Mouse (Mus musculus) neural tube, embryonic 10.5 days (tissue): ENCODE measurements around the gene Gm10447.
"Not testable (repeated sequence)": the region's sequence is repeated elsewhere in the genome, so short reads cannot be mapped to it uniquely, and the experiment has no call there.

Experiments used
- DNase-seq: peaks from one replicate; pipeline ENCODE4 v3.0.0-alpha.2; 2017; ENCODE audit warnings: low spot score; ENCODE audit errors: extremely low spot score

Gm10447 gene

DNA sequence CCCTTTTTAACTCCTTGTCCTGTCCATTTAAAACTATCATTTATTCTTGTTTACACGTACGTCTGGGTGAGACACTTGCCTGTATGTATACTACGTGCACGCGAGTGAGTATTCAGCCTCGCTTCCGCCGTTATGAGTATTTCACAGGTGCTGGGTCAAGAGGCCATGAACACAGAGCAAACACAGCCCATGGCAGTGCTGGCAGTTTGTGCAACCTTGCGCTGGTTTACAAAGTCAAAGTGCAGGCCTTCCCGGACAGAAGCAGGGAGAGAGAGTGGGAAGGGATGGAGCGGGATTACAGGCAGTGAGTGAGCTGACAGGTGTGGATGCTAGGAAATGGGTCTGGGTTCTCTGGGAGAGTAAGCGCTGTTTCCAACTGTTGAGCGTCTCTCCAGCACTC is 10.7 kb downstream of the Gm10447 start:
- DNase-seq = no peak

DNA sequence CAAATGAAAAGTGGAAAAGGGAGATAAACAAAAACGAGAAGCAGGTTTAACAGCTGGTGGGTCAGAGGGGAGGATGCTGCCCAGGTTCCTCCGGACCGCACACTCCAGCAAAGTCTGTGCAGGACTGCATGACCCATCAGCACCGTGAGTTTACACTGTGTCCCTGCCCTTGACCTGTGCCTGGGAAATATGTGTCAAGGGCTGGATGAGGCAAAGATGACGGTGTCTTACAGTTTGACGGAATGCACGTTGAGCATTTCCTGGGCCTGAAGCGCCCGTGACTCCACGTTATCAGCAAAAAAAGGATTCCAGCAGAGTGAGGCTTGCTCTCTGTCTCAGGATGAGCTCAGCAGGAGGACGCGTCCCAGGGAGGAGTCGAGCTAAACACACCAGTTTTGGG is 11.3 kb downstream of the Gm10447 start:
- DNase-seq = no peak

DNA sequence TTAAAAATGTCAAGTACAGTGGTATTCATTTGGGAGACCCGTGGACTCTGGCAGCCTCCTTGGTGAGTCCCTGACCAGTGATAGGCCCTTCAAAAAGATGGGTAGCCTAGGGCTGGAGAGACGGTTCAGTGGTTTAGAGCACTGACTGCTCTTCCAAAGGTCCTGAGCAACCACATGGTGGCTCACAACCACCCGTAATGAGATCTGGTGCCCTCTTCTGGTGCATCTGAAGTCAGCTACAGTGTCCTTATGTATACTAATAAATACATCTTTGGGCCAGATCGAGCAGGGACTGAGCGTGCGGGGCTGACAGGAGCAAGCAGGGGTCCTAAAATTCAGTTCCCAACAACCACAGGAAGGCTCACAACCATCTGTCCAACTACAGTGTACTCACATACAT is 13.0 kb downstream of the Gm10447 start:
- no peak for DNase-seq

DNA sequence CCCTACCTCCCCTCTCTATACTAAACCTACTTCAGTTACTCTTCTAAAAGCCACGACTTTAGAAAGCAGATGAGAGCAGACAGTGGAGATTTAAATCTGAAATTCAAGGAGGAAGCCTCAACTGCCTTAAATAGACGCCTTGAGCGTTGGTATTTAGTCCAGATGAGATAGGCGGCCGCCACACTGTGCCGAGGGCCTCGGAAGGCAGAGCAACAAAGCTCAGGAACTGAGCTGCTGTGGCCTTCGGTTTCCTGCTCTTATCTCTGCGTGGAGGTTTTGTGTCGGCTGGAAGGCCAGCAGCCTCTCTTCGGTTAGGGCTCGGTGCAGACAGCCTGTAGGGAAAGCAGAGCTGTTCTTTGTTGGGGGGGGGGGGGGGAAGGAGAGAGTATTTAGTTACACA is 15.0 kb downstream of the Gm10447 start:
- no peak for DNase-seq

DNA sequence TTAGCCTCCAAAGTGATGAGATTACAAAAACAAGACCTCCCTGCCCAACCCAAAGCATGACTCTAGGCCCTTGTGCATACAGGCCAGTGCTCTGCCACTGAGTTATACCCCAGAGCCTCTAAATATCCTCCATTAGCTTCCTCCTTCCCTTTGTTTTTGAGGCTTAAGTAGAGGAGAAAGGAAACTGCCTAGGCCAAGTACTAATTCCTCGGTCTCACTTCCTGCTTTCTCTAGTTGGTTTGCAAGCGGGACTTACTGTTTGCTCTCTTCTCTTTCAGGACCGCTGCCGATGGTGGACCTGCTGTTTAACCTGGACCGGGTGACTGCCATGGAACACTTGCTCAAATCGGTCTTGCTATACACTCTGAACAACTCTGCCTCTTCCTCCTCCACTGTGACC is 20.6 kb downstream of the Gm10447 start:
- DNase-seq = no peak

DNA sequence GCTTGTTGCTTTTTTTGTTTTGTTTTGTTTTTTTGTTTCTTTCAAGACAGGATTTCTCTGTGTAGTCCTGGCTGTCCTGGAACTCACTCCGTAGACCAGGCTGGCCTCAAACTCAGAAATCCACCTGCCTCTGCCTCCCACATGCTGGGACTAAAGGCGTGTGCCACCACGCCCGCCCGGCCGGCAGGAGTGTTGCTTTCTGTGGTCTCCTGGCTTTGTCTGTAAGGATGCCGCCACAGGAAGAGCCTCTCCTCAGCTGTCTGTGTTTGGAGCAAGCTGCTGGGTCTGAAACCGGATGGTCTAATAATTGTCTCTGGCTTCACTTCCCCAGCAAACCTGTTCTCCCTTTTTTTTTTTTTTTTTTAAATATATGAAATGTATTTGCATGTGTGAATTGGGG is 21.4 kb downstream of the Gm10447 start:
- no peak for DNase-seq

DNA sequence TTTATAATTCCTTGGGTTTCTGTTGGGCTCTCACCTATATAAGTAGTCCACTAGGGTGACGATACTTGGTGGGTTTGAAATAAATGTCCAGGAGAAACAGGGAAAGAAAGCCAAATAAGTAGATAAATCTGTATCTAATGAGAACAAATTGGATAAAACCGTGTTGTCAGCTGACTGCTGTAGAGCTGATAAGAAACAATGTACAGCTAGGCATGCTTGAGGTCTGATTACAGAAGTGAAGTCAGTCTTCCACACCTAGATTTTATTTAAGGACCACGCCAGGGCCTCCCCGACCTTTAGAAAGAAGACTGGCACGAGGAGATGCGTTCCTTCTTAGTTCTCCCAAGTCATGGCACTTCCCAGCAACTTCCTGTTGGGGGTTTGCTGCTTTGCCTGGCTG is 23.9 kb downstream of the Gm10447 start:
- DNase-seq = no peak

DNA sequence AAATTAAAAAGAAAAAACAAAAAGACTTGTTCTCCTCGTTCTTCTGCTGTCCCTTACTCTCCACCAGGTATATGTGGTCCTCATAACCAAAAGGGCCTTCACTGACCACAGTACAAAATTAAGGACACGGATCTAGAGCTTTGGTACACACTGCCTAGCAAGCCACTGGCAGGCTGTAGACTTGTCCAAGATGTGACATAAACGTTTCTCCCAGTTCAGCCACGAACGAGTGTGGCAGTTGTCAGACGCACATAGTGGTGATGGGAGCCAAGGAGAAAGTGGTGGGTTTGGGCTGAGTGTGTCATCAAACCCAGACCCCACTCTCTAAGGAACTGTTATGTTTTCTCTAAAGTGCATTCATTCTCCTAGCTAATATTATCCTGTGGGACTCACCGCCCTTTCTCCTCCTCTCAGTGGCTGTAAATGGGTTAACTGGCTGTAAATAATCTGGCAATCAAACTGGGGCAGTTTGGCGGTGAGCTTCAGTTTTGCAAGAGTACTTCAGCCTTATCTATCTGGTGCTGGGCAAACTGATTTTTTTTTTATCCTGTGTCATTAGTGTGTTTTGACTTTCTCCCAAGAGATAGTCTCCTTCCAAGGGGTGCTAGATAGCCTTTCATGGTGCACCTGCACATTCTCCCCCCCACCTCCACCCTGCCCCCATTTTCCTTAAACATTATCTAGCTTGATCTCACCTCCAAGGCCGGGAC is 25.4 kb downstream of the Gm10447 start:
- DNase-seq = no peak

DNA sequence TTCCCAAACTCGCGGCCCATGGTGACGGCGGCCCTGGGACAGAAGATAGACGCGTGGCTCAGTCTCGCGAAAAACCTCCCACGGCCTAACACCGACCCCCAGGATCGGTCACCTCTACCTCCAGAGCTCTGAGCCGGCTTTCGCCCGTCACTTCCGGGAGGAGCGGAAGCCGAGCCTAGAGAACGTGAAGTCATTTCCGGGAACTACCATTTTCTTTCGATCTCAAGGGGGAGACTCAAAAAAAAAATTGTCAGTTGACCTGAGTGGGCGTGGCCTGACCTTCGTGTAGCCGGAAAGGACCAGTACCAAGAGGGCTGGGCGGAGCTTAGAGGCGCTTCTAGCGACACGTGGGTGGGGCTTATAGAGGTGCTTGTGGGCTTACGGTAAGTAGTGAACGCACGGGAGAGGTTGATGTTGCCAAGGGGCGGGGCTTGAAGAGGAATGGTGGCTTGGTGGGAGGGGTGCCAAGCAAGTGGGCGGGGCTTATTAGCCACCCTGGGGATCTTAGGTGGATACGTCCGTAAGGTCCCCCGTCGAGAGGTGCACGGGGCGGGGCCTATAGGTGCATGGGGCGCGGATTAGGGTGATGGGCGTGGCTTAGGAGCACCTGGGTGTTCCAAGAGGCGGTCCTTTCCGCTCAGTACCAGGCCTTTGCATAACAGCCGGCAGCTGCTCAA is 26.1 kb downstream of the Gm10447 start, which contains the start of the genes Uqcrq and Gdf9:
Gene Uqcrq (minus strand): TSS at position 162 of the 677 bp plus-strand sequence.
Gene Gdf9 (plus strand): TSS at position 354 of the 677 bp plus-strand sequence.
- peak; percentile 91 for DNase-seq

DNA sequence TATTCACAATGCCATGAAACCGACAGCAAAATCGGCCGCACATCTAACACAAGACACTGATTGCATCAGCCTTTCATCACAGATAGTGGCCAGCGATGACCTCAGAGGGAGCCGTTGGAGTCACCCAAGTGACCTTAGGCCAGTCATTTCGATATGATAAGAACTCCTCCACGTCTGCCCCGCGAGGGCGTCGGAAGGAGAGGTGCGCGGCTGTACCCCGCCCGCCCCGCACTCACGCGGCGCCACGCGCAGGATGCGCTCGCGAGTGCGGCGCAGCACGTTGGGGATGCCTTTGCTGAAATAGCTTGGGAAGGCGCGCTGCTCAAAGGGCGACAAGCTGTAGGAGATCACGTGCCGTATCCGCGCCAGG is 26.6 kb downstream of the Gm10447 start:
- no peak for DNase-seq

DNA sequence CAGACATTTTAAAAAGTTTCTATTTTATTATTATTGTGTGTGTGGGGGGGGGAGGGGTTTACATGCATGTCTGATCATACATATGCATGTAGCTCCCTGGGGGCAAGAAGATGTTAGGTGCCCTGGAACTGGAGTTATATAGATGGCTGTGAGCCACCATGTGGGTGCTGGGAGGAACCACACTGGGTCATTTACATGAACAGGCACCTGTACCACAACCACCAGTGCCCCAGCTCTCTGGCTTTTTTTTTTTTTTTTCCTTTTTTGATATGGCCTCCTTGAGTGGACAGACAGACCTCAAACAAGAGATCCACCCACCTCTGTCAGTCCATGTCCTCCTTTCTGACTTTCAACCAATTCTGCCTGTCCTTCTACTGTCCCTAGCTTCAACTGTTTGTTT is 27.7 kb downstream of the Gm10447 start:
- no peak for DNase-seq

DNA sequence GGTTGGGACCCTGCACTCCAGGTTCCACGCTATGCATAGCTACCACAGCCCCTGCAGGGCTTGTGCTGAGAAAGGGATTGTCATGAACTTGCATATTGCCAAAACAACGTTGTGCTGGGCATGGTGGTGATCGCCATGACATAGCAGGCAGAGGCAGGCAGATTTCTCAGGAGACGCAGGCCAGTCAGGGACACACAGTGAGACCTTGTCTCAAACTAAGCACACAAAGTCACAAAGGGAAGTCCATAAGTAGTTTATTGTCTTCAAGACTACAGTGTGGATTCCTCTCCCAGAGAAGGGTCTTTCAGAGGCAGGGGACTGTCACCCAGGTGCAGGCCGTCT is 28.2 kb downstream of the Gm10447 start:
- DNase-seq = no peak

DNA sequence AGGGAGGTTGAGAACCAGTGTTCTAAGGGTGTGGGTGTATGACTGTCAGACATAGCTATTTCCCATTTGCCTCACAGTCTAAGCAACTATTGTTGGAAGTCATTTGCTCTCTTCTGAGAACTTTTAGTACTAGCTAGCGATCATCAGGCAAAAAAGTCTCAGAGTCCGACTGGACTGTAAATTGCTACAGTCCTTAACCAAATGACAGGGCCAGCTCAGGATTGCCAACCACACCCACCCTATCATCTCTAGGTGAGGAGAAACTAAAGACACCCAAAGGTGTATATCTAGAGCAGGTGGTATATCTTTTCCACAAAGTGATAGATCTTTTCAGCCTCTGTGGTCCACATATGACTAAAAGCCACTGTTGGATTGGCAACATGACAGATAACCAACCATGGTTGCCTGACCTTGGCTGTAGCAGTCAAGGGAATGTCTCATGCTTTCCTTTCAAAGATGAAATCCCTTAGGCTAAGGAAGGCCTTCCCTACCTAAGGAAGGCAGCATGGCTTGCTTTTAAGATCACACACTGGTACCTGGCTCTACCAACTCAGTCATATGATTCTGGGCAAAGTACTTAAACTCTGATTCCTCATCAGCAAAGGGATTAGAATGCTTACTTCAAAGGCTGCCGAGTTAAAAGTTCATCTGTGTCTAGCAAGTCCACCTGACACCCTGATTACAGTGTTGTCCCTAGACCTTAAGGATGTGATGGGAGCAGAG is 28.8 kb downstream of the Gm10447 start:
- no peak for DNase-seq

DNA sequence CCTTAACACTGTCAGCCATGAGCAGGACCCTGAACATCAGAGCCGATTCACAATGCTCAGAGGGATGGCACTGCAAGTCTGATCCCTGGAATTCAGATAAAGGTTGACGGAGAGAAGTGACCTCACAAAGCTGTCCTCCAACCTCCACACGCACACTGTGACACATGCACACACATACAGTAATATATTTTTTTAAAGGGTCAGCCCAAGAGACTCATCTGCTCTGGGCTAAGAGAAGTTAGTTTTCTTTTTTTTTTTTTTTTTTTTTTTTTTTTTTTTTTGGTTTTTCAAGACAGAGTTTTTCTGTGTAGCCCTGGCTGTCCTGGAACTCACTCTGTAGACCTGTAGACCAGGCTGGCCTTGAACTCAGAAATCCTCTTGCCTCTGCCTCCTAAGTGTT is 30.0 kb downstream of the Gm10447 start:
- DNase-seq = not testable (repeated sequence)

DNA sequence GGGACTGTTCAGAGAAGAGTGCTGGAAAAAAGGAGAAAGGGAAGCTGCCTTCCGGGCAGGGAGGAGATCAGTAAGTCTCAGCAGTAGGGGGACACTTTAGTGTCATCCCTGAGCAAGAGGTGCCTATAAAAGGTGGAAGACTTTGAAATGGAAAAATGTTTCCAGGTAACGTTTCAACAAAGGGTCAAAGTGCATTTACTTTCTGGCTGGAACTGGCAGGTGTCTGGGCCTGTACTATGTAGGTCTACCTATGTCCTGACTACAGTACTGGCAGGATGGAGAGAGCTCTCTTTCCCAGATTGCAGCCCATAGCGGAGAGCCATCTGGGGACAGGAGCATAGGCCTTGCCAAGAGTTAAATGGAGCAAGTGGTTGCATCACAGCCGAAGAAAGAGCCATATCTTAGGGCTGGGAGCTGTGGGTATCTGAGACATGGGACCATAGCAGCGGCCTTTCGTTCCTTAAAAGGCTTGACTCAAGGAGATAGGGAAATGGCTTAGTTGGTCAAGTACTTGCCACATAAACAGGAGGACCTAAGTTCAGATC is 31.1 kb downstream of the Gm10447 start:
- DNase-seq = no peak

DNA sequence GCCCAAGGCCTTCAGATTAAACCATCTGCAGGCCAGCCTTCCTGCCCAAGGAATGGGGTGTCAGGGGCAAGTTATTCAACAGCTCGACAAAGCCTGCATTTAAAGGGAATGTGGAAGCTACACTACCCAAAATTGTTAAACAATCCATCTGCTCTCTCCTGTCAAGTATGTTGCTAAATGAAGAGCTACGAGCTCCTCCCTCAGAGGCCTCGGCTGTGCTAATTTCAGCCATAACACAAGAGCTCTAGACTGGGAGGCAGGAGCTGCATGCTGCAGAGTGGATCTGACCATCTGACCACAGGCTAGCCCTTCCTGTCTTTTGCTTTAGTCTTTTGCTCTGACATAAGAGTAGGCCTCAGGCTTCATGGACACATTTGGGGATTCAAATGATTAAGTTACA is 31.7 kb downstream of the Gm10447 start:
- DNase-seq = no peak

DNA sequence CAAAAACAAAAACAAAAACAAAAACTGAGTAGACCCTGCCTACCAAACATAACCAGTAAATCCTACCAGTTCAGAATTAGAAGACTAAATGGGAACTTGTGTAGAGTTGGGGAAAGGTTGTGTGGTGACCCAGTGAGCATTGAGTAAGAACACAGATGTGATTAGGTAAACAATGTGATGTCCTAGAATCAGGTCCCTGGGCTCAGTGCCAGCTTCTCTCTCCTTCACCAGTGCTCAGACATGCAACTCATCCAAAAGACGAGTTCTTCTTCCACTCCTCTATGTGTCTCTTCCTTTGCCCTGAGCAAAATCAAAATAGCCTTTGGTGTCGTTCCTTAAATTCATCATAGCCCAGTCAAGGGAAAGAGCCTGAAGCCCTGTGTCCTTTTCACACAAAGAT is 32.1 kb downstream of the Gm10447 start:
- DNase-seq = no peak

DNA sequence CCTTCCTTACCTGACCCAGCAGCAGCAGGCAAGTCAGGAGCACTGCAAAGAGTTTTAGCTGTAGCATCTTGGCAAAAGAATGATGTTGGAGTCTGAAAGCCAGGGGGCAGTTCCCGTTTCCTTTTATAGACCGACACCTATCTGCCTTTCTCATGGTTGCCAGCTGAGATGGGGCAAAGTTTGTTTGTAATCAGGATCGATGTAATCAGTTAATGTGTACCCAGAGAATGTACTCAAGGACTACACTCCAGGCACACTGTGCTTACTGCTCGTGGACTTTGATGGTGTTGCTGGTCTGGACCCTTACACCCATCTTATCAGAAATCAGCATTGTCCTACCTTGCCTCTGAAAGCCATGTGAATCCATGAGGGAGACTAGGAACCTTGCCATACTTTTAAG is 33.9 kb downstream of the Gm10447 start, which contains the start of gene Leap2:
Gene Leap2 (minus strand): TSS at position 135 of the 400 bp plus-strand sequence.
- no peak for DNase-seq

DNA sequence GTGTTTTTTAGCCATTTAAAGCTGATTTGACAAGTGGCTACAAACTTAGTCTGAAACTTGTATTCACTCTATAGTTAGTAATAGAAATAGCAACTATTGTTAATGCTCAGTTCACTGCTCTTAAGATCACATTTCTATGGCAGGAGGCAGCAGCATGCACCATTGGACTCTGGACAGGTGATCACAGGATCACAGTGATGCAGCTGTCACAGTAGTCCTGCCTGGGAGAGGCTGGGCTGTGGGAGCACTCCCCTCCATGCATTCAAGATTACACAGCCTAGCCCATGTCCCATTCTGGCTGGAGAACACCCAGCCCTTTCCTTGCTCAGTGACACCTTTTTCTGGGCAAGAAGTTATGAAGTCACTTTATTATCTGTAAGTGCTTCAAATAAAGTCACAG is 38.9 kb downstream of the Gm10447 start:
- no peak for DNase-seq

DNA sequence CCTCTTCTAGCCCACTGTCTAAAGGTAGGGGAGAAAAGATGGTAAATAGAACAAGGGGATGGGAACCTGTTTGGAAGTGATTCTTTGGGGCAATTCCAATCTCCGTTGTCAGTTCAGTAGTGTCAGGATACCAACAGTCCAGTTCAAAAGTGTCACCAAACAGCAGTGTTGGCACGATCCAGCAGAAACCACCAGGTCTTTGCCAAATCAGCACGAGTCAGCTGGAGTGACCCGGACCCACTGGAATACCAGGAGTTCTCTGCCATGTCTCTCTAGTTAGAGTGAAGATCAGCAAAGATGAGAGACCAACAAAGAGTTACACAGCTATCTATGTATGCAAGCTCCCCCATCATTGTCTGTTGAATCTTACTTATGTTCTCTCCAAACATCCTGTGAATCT is 43.0 kb downstream of the Gm10447 start:
- no peak for DNase-seq

DNA sequence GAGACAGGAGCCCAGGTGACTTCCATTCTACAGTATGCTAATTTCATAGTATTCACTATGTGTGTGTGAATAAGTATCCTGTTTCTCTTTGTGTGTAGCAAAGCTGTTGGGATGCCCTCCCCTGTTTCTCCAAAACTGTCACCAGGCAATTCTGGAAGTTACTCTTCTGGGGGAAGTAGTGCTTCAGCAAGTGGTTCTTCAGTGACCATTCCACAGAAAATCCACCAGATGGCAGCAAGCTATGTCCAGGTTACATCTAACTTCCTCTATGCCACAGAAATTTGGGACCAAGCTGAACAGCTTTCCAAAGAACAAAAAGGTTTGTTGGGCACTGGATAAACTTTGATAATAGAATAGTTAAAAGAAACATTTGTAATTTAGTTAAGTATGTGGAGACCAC is 45.2 kb downstream of the Gm10447 start:
- DNase-seq = no peak
